Mouse (Mus musculus) effector memory CD4-positive, alpha-beta T cell, adult 7 months (primary cell): ENCODE results near the gene Rad51ap2. TPM values are rescaled to one million over a fixed set of nuclear protein-coding genes. Genes with fewer than 3 reads are reported as not detected.

Source experiments
- polyA plus RNA-seq: library from polyadenylated mRNA; unstranded; fragments of 100-300 nt; shearing (Covaris generic); gene quantifications from one replicate; pipeline ENCODE4 v1.2.1, GENCODE M21; 2017

Rad51ap2 gene
- polyA plus RNA-seq = not detected

GRCm38 (mm10) chr12:11455549-11456194, at the start of gene Rad51ap2:
TSS of gene Rad51ap2 (plus strand) at chr12:11456079.

GRCm38 (mm10) chr12:11436497-11437265, 19.2 kb upstream of the Rad51ap2 start, which contains the start of gene Vsnl1:
TSS of gene Vsnl1 (minus strand) at chr12:11436613.

Other genes starting within 250 kb of the Rad51ap2 start
- gene Msgn1, start 247.1 kb upstream of the Rad51ap2 start, polyA plus RNA-seq = not detected
- gene Gen1, start 190.3 kb upstream of the Rad51ap2 start, polyA plus RNA-seq = 1.2 TPM
- 81.2 TPM for gene Smc6, start 190.2 kb upstream of the Rad51ap2 start, polyA plus RNA-seq
- not detected for gene Vsnl1, start 19.5 kb upstream of the Rad51ap2 start, polyA plus RNA-seq